Mouse (Mus musculus) layer of hippocampus, adult 9-10 months (tissue): ENCODE data around the gene Mesp1.

ENCODE experiments used
- DNase-seq: peaks from one replicate; pipeline ENCODE4 v3.0.0; 2022; ENCODE audit warnings: low spot score

The Mesp1 gene

DNA sequence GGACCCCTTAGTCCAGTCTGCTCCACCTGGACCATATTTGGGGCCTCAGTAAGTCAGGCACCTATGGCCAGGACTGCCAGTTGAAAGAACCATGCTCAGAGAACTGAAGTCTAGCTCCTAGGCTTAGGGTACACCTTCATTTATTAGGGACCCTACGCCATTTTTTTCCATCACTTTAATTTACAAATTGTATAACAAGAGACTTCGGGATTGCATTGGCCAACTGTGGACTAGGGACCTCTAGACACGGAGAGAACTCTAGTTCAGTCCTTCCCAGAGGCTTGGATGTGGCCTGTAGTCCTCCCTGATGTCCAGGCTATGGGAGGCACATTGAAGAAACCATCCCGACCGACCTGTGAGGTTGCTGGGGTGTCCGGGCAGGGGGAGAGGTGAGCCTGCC lies at the start of gene Mesp1:
TSS of gene Mesp1 (minus strand) at position 101 of the 400 bp plus-strand sequence.
- DNase-seq, result no peak

DNA sequence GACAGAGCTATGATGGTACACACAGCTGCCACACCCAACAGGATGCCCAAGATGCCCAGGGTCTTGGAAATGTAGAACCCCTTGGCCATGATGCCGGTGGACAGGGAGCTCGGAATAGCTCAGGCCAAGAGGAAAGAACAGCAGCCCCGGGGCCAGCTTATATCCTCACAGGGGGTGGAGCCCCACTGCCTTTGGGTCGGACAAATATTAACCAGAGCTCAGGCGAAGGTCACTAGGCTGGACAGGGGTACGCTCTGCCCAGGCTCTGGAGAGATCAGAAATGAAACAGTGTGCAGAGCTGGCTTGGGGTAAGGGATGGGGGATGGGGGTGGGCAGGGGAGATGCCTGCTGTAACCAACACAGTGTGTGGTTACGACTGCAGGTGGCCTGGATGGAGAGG lies 48.6 kb upstream of the Mesp1 start:
- no peak for DNase-seq

DNA sequence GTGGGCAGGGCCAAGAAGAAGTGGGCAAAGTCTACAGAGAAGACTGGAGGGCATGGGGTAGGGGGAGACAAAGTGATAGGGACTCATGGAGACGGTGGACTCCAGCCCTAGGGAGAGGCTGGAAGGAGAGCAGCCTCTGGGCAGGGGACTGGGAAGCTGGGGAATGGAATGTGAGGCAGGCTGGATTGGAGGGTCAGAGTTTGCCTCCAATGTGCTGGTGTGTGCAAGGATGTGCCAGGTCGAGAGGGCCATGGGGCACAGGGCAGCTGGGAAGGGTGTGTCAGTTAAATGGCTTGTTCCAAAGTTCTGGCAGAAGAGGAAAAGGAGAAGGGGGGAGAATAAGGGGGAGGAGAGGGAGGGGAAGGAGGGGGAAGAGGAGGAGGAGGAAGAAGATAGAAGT lies 43.7 kb upstream of the Mesp1 start:
- DNase-seq, result no peak

DNA sequence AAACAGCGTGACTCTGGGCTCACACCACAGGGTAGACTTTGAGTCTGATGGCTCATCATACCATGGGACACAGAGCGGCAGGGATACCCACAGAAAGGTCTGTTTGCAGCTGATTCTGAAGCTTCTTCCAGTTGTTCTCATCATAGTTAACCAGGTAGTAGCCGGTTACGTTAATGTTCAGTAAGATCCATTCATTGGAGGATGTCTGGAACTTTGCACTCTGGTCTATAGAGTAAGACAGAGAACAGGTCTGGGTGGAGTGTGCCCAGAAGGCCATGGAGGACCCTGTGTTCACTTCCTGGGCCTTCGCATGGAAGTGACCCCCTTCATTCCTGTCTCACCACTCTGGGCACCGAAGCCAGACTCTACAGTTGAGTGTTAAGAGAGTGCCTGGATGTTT lies 41.6 kb upstream of the Mesp1 start:
- DNase-seq, result no peak

DNA sequence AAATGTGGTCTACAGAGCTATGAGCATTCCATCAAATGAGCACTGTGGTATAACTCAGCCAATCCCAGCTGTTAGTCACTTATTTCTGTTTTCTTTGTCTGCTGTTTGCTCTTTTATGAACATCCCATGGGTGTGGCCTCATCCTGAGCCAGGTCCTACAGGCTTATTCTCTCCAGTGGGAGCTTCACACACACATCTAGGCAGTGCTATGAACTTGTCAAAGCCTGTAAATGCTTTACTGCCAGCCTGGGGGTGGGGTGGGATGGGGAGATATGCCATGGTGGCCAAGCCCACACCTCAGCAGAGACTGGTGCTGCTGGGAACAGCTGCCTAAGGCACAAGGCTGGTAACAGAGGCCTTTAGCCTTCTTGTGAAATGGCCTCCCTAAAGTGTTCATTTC lies 39.4 kb upstream of the Mesp1 start:
- DNase-seq, result no peak

DNA sequence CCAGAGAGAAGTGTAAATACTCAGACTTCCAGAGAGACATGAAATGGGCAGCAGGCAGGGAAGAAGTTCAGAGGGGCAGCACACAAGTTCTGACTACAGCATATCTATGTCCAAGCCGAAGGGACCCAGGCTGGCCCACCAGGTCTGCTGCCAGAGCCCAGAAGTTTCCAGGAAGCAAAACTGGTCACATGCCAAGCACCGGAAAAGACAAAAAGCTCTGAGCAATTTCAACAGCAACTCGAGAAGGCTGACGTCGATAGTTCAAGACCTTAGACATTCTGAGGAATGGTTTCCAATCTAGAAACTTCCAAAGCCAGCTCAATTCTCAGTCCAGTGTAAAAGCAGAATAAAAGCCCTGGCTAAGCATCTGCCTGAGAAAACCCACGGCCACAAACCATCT lies 38.0 kb upstream of the Mesp1 start:
- DNase-seq, result no peak

DNA sequence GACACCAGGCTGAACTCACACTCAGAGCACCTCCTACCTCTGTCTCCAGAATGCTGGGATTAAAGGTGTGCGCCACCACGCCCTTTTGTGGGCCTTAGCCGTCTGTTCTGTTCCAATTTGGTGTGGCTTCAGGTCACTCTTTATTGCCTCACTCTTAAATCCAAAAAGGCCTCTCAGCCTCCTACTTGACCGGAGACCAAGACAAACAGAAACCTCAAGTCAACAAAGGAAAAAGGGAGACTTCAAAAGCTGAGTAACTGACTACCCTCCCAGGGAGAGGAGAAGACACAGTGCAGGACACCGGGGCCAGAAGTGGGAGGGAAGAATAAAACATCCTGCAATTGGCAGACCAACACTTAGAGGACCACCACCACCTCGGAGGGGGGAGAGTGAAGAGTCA lies 37.6 kb upstream of the Mesp1 start:
- DNase-seq, result no peak

DNA sequence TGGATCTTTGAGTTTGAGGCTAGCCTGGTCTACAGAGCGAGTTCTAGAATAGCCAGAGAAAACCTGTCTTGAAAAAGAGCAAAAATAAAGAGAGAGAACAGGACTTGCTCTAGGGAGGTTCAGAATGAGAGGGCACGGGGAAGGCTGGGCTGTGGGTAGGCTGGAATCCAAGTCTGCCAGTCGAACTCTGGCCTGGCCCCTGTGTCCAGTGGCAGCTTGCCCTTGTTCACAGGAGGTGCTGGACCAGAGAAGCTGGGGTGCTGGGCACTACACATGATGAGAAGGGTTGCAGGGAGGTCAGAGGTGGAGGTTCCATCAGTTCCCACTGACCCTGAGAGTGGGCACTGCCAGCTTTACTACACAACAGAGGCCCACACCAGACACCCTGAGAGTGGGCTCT lies 34.8 kb upstream of the Mesp1 start:
- DNase-seq, result no peak

DNA sequence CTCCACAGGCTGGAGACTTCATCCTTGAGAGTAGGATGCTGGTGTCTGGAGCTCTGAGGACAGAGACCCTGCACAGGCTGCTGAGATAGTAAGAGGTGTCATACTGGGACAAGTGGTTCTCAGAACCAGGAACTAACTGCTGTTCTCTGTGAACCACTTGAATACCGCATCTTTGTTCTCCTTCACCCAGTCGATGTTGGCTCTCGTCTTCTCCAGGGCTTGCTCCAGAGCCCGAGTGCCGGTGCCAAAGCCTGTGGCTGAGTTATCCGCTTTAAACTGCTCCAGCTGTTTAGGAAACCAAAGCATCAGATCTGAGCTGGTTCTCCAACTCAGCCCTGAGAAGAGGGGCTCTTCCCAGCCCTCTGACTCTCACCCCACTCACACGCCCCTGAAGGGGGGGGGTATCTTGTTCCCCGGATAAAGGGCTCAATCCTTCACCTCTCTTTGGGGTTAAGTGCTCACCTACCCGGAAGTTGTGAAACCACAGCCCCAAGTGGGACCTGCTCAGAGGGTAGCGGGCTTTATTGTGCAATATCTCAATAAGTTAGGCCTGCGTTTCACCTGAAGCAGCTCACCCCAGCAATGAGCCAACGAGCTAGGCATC lies 28.6 kb upstream of the Mesp1 start:
- DNase-seq, result no peak

DNA sequence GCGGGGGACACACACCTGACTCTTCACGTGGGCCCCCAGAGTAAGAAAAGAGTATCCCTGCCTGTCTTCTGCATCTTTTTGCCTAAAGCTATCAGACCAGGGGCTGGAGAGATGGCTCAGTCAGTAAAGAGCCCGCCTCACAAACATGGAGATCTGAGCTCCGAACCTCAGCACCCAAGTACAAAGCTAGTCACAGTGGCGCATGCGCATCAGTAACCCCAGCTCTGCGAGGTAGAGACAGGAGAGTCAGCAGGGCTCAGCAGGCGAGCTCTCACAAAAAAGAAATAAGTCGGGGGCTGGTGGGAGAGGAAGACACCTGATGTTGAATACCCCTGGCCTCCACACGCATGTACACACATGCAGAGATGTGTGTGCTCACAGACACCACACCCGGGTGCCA lies 26.4 kb upstream of the Mesp1 start:
- no peak for DNase-seq

DNA sequence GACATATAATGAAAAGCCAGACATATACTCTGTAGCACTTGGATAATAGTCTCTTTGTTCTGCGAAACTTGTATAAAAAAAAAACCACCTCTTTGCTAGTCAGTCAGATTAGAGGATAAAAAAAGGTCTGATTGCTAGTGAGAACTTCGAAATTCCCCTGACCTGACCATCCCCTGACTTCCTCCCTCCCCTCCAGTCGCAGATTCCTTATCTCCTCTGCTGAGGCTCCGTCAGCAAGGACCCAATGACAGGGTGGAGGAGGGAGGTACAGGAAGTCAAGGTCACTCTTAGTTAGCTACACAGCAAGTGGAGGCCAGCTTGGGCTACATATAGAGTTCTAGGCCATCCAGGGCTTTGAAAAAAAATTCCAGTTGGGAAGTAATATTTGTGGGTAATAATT lies 25.9 kb upstream of the Mesp1 start:
- DNase-seq, result no peak

DNA sequence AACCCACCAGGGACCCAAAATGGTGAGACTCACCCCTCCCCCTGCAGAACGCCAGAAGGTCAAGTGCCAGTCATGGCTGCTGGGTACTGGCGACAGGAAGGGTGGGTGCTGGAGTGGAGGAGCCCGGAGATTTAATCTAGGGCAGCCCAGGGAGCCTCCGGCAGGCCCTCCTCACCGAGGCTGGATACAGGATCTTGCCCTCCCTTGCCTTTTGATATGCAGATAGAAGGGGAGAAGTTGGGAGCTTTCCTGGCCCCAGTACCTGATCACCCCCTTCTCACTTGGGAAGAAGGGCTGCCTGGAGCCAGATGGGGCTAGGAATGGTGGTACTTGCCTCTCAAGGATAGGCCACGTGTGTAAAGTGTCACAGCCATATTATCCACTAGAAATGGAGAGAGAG lies 24.7 kb upstream of the Mesp1 start:
- DNase-seq, result no peak

DNA sequence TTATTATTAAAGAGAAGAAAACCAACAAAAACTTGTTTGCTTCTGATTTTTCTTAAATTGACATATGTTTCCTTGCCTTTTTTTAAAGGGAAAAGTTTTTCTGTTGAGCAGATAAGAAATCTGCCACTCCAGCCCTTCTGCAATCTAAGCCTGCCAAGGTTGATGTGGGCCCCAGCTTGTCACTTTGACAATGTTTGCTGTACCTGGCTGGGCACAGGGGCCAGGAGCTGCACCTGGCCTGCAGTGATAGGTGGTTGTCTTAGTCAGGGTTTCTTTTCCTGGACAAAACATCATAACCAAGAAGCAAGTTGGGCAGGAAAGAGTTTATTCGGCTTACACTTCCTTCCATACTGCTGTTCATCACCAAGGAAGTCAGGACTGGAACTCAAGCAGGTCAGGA lies 19.8 kb upstream of the Mesp1 start:
- no peak for DNase-seq

DNA sequence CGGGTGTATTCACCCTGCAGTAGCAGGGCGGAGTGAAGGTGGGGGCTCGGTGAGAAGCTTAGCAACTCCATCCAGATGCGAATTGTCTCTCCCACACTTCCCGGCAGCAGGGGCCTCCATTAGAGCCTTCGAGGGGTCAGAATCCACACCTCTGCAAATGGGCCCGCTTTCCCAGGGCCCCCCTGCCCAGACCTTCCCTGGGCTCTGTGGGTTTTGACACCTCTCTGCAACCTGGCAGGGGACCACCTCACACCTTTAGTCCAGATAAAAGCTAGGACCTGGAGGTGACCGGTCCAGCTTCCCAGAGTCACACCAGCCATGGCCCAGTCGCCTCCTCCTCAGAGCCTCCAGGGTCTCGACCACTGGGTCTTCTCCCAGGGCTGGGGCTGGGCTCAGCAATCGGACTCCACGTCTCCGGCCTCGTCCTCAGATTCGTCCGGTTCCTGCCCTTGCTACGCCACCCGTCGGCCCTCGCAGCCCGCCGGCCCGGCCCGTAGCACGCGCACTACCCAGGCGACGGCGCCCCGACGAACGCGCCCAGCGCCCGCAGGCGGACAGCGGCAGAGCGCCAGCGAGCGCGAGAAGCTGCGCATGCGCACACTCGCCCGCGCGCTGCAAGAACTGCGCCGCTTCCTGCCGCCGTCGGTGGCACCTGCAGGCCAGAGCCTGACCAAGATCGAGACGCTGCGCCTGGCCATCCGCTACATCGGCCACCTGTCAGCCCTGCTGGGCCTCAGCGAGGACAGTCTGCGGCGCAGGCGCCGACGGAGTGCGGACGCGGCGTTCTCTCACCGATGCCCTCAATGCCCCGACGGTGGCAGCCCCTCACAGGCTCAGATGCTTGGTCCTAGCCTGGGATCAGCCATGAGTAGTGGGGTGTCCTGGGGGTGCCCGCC lies 17.3 kb upstream of the Mesp1 start, which contains the start of gene Mesp2:
TSS of gene Mesp2 (plus strand) at position 117 of the 896 bp plus-strand sequence.
- DNase-seq, result no peak

DNA sequence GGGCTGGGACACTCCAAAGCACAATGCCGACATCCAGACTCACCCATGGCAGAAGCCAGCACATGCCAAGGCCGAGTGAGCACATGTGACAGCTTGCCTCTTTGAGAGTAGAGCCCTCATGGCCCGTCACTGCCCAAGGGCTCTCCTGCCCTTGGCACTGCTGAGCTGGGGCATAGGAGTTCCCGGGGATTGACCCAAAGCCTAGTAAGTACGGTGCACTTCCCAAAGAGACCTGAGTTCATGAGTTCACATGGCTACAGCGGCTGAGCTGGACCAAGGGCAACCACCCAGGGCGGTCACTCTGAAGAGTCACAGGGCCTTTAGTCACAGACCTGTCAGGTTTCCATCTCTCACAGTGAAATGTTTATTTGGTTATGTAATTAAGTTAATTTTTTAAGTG lies 15.0 kb upstream of the Mesp1 start:
- DNase-seq, result no peak

DNA sequence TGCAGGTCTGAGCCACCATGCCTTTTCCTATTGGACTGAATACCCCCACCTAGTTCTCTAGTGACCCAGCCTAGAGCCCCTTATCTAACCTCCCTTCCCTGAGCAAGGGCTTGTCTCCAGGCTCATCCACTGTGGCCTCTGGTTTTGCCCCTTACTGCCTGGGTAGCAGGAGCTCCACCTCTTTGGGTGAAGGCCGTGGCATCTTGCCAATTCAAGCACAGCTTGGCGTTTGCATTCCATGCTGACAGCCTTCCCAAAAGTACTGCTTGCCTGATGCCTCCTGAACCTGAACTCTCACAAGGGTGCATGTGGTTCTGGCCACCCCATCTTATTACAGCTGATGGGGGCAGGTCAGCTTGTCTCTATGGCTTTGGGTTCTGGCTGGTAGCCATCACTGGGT lies 10.3 kb upstream of the Mesp1 start:
- no peak for DNase-seq

DNA sequence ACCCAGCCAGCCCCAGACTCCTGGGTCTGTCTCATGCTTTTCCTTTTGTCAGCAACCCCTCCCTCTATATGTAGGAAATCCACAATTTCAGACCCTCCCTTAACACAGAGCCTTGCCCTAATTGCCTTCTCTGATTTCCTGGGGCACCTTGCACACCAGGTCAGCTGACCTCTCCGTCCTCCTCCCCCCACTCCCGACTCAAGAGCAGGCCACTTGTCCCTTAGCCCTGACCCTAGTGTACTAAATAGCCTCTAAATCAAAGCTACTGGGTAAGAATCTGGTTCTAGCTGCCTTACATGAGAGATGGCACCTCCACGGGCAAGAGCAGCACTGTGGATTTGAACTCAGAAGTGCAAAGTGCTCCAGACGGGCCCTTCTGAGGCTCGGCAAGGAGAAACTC lies 8.4 kb upstream of the Mesp1 start:
- no peak for DNase-seq

DNA sequence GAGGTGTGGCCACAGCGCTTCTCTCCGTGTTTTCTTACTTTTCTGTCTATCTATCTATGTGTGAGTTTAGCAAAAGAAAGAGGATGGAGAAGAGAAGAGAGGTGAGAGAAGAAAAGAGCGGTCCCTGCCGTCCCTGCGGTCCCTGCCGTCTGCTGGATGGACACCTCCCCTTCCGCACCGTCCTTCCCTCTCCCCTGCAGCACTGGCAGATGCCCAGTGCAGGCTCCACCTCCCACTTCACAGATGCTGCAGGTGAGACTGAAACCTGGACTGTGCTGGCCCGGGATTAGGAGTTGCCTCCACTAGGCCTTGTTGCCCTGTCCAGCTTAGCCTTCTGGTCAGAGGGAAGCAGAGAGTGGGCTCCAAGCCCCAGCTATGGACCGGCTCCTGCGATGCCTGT lies 7.8 kb upstream of the Mesp1 start:
- no peak for DNase-seq

DNA sequence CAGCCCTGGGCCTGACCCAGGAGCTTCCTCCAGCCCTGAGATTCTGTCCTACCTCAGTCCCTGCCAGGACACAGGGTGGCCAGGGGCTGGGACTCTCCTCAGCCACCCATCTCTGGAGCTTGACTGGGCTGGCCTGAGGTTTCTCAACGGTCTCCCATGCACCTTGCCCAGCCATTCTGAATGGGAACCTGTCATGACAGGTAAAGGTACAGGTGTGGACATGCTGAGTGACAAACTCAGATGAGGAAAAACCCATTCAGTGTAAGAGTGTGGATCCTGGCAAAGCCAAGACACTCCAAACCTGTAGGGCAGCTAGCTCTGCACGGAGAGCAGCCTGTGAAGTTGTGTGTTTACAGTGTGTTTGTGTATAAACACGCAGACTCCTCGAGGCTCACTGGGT lies 6.7 kb upstream of the Mesp1 start:
- no peak for DNase-seq

DNA sequence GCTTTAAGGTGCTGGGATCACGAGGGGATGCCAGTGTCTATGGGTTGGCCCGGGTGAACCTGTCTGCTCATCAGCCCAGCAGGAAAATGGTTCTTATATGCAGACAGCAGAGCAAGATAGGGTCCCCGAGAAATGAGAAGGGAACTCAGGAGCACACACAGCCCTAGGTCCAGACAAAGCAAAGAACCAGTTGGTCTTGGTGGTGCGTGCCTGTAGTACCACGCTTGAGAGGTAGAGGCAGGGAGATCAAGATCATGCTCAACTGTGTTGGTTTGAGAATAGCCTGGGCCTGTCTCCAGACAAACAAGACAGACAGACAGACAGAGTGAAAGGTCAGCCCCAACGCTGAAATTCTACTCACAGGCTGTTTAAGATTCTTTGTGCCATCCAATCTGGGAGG lies 5.9 kb upstream of the Mesp1 start:
- DNase-seq, result no peak

DNA sequence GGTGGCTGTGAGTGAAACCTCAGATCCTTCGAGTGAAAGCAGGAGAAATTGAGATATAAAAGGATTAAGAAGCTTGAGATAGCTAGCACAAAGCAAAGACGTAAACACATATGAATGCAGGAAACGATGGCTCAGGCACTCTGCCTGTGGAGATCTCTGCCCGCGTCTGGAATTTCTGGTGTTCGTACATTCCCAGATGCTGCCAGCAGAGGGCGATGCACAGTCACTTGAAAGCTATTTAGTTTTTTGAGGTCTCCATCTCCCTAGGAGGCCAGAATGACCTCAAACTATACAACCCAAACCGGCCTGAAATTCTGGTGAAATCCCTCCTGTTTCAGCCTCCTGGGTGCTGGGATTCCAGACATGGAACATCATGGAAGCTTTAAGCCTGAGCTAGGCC lies 5.5 kb upstream of the Mesp1 start:
- DNase-seq, result peak; percentile 77

DNA sequence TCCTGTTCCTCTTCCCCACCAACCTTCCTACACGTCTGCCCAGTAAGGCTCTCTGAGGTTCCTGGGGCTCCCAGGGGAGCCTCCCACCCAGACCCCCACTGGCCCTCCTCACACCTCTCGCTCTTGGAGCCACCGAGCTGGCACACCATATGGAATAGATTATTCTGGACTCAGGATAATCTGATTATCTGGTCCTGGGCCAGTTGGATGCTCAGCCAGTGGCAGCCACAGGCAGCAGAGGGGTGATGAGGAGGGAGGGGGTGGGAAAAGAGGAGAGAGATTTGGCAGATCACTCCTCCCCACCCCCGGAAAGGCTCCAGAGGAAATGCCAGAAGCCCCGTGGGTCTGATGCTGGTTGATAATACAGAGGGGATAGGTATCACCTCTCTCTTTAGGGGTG lies 5.0 kb upstream of the Mesp1 start:
- no peak for DNase-seq

DNA sequence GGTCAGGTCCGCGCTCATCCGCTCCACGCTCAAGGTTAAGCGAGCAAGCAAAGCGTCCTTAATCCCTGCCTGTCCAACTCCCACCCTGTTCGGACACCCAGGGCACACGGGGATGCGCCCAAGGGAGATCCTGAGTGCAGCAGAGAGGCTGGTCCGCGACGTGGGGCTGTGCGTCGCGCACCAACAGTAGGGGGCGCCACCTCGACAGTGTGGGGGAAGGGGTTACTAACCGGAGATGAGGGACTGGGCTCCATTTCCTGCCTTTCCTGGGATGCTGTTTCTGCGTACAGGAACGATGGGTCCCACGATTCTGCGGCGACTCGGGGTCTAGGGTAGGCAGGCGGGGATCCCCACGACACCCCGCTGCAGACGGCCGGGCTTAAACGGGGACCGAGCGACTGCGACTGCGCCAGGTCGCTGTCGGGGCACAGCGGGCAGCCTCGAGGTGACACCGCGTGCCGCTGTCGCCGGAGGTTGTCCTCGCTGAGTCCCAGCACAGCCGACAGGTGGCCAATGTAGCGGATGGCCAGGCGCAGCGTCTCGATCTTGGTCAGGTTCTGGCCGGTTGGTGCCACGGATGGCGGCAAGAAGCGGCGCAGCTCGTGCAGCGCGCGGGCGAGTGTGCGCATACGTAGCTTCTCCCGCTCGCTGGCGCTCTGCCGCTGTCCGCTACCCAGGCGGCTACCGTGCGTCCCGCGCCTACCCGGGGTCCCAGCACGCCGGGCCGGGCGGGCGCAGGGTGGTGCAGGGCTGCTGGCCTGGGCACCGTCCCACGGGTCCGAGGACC lies 760 bp downstream of the Mesp1 start:
- no peak for DNase-seq
